Mouse (Mus musculus) A20 (cell line): ENCODE measurements around the gene Mapre3.
"Not testable (repeated sequence)": the region's sequence is repeated elsewhere in the genome, so short reads cannot be mapped to it uniquely, and the experiment has no call there.

Experiments
- DNase-seq: peaks from one replicate; pipeline ENCODE4 v3.0.0-alpha.2; 2011; ENCODE audit warnings: low read depth, low spot score

The Mapre3 gene

GRCm38 (mm10) chr5:30881839-30882238 is 67.4 kb downstream of the Mapre3 start:
- DNase-seq, result not testable (repeated sequence)

- DNase-seq, result no peak
These were observed 71.8 kb downstream of the Mapre3 start for GRCm38 (mm10) chr5:30886209-30886608.

GRCm38 (mm10) chr5:30886731-30887130 is 72.3 kb downstream of the Mapre3 start:
- no peak for DNase-seq

- peak; percentile 95 for DNase-seq
These were observed 72.9 kb downstream of the Mapre3 start for GRCm38 (mm10) chr5:30887331-30887761.

GRCm38 (mm10) chr5:30887858-30888336 is 73.5 kb downstream of the Mapre3 start:
- DNase-seq, result peak; percentile 97

GRCm38 (mm10) chr5:30888337-30889087 is 74.1 kb downstream of the Mapre3 start, which contains the start of gene Agbl5:
Agbl5 (plus strand) TSS chr5:30888694.
- DNase-seq, result peak; percentile 98

GRCm38 (mm10) chr5:30889088-30889754 is 74.8 kb downstream of the Mapre3 start:
- DNase-seq, result peak; percentile 92

GRCm38 (mm10) chr5:30890375-30890774 is 75.9 kb downstream of the Mapre3 start:
- DNase-seq, result no peak

GRCm38 (mm10) chr5:30901860-30902259 is 87.4 kb downstream of the Mapre3 start:
- no peak for DNase-seq

GRCm38 (mm10) chr5:30907413-30908059 is 93.1 kb downstream of the Mapre3 start, which contains the start of gene Ost4:
Ost4 (minus strand) TSS chr5:30907788.
- peak; percentile 98 for DNase-seq

GRCm38 (mm10) chr5:30908426-30909299 is 94.2 kb downstream of the Mapre3 start:
- DNase-seq, result no peak

GRCm38 (mm10) chr5:30909300-30909659 is 94.8 kb downstream of the Mapre3 start:
- DNase-seq, result no peak

- no peak for DNase-seq
These were observed 95.4 kb downstream of the Mapre3 start for GRCm38 (mm10) chr5:30909863-30910262.

- DNase-seq, result no peak
These were observed 96.0 kb downstream of the Mapre3 start for GRCm38 (mm10) chr5:30910481-30910880.

- no peak for DNase-seq
These were observed 97.7 kb downstream of the Mapre3 start for GRCm38 (mm10) chr5:30912156-30912555.

- no peak for DNase-seq
These were observed 98.8 kb downstream of the Mapre3 start, which contains the start of gene Emilin1 for GRCm38 (mm10) chr5:30913060-30913841. Emilin1 (plus strand) TSS chr5:30913402.

GRCm38 (mm10) chr5:30914101-30914635 is 99.7 kb downstream of the Mapre3 start:
- DNase-seq, result no peak

GRCm38 (mm10) chr5:30914849-30915248 is 100.4 kb downstream of the Mapre3 start:
- no peak for DNase-seq

- DNase-seq, result no peak
These were observed 101.0 kb downstream of the Mapre3 start for GRCm38 (mm10) chr5:30915456-30915855.
